Mouse (Mus musculus) adrenal gland, adult (tissue): ENCODE measurements around the gene Tacc3.

Source experiments
- DNase-seq, 2 experiments: peaks; one replicate each; pipeline ENCODE4 v3.0.0; 2022 to 2023; ENCODE audit warnings: low spot score in 1 of 2; ENCODE audit not compliant: inconsistent age in 2 of 2

Tacc3 gene

GRCm38 (mm10) chr5:33654424-33654823, 3.5 kb upstream of the Tacc3 start:
- DNase-seq, result peak; percentile 32 to 41

GRCm38 (mm10) chr5:33655251-33655840, 2.6 kb upstream of the Tacc3 start:
- peak in 1 of 2 experiments; percentile 30 for DNase-seq

DNA sequence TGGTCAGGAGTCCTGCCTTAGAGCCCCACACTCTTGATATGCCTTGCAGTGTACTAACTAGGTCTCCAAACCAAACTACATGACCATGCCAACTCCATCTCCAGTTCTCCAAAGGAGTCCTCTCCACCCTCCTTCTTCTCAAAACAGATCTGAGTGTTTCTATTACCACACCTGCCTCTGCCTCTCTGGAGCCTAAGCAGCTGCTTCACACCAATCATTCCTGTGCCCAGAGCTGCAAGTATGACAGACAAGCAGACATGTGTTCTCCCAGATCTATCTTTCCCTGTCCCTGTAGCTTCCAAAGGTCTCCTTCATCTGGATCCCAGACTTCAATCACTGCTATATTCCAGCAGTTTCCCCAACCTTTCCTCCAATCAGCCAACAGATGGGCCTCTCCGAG, 1.2 kb upstream of the Tacc3 start:
- DNase-seq, result peak in 1 of 2 experiments; percentile 38

- DNase-seq, result no peak
Measured at GRCm38 (mm10) chr5:33657251-33657786, 609 bp upstream of the Tacc3 start.

- DNase-seq, result no peak
Measured at GRCm38 (mm10) chr5:33658664-33659050, 729 bp downstream of the Tacc3 start.

DNA sequence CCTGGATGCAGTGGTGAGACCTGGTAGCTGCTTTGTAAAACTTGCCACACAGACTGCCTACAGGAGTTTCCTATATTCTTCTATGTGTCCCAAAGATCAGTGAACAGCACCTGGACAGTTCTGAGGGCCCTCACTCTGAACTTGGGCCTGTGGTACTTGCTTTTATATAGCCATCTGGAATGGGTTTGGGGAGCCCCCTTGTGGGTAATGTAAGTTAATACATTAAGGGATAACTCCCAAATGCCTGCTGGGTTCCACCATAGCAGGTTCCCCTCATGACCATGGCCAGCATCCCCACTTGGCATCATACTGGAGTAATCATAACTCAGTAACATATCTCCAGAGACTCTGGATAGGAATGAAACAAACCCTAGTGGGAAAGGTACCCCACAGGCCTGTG, 10.3 kb downstream of the Tacc3 start:
- DNase-seq, result peak in 1 of 2 experiments; percentile 71

DNA sequence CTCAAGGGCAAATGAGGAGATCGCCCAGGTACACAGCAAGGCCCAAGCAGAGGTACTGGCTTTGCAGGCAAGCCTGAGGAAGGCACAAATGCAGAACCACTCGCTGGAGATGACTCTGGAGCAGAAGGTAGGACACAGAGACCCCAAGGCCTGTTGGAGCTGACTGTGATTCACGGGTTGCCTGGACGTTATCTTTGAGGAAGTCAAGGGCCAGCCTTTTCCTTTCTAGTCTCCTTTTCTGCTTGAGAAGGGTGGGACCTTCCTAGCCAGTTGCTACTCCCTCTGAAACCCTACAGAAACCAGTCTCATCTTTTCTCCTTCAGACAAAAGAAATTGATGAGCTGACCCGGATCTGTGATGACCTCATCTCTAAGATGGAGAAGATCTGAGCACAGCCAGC, 13.7 kb downstream of the Tacc3 start:
- DNase-seq, result no peak

GRCm38 (mm10) chr5:33674439-33674838, 16.5 kb downstream of the Tacc3 start:
- DNase-seq, result no peak

DNA sequence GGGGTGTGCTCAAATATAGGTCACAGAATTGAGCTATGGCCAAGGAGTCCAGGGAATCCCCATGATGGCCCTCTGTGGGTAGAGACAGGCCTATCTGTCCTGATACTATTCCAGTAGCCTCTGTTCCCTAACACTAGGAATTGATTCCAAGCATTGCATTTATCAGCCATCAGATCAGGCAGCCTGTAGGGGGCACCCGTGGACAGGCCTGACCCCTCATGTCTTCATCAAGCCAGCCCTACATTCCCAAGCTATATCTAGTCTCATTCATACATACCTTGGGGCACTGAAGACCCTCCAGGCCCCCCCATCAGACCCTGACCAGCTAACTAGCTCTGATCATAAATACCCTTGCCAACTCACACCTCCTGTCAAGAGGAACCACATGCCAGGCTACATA, 18.0 kb downstream of the Tacc3 start:
- DNase-seq, result peak in 1 of 2 experiments; percentile 73

DNA sequence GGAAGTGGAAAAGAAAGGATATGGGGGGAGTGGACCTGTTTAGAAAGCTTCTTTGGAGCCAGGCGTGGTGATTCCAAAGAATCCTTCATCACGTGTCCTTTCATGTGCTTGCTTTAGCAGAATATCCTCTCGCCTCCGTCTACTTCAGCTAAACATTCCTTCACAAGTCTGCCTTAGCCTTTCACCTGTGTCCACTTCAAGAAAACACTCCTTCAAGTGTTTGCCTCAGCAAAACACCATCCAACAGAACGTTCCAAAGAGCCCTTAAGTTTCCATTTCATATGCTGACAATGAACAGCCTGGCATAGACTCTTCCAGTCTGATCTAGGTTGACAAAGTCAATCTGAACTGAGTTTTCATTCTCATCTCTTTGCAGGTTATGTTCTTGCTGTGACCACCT, 20.3 kb downstream of the Tacc3 start:
- DNase-seq, result no peak

DNA sequence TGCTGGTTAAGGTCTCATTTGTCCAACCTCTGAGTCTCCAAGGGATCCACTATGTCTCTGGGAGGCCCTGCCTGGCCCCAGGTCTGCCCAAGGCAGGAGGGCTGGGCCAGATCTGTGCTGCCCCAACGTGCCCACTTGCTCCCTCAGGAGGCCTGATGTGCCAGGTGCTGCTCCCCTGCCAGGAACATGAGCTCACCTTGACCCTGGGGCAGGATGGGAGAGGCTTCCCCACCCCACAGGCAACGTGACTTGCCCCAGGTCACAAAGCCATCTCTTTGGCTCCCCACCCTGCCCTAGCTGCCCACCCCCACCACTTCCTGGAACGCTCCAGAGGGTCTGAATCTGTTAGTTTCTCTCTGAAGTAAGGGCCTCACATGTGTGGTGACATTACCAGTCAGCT, 23.1 kb downstream of the Tacc3 start:
- DNase-seq, result no peak

DNA sequence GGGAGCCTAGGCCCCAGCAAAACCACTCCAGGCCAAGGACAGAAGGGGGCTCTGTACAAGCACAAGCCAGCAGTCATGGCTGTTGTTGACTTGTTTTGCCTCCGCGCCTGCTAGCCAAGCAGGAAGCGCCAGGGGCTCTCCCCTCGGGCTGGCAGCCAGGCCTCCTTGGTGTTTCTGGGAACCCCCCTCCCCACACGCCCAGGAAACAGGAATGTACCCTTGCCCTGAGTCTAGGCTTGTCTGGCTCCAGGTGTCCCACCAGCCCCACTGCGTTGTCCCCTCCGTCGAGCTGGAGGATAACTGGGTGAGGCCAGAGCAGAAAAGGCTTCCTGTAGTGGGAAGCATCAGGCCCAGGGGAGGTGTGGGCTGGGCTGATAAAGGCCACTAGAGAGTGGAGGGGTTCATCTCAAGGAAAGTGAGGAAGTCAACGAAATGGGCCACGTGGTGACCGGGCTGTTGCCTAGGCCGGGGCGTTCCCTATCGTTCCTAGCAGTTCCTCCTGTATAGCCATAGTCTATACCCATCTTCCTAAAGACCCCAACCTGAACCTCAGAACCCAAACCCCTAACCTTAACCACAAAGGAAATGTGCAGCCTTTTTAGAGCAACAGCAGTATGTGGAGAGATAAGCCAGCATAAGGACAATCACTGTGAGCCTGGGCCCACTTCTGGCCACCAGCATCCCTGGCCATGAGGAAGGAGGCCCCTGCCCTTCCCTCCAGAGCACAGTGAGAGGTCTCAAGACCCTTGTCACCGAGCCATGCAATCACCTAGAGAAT, 23.9 kb downstream of the Tacc3 start:
- no peak for DNase-seq

GRCm38 (mm10) chr5:33682963-33683362, 25.0 kb downstream of the Tacc3 start:
- no peak for DNase-seq

- peak in 1 of 2 experiments; percentile 73 for DNase-seq
Measured at GRCm38 (mm10) chr5:33683897-33684652, 26.1 kb downstream of the Tacc3 start.

DNA sequence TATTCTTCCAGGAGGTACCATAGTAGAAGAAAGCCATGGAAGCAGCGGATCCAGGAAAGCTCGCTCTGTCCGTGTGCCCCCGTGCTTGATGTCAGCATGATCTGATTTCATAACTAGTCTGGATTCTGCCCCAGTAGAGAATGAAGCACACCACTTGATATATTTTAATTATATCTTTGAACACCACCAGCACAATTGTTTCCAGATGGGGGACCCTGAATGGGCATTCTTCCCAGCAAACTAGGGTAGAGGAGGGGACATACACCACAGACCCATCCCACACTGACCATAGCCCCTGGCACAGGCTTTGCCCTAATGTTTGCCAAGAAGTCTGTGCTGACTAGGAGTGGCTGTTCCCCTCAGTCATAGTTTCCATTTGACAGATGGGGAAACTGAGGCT, 27.0 kb downstream of the Tacc3 start:
- DNase-seq, result no peak

GRCm38 (mm10) chr5:33687142-33687541, 29.2 kb downstream of the Tacc3 start:
- no peak for DNase-seq

GRCm38 (mm10) chr5:33688278-33689220, 30.6 kb downstream of the Tacc3 start:
- no peak for DNase-seq

- DNase-seq, result no peak
Measured at GRCm38 (mm10) chr5:33689221-33689844, 31.4 kb downstream of the Tacc3 start.

GRCm38 (mm10) chr5:33689852-33690645, 32.1 kb downstream of the Tacc3 start:
- peak in 1 of 2 experiments; percentile 47 for DNase-seq
